Mouse (Mus musculus) embryonic facial prominence, embryonic 14.5 days (tissue): ENCODE measurements around the gene Tfec. TPM values are rescaled to one million over a fixed set of nuclear protein-coding genes. Genes with fewer than 3 reads are reported as not detected.

ENCODE experiments used
- ATAC-seq: fragments of 200-750 bp; cut with Nextera tagmentation; 2 replicates; pipeline ENCODE4 v1.8.0; 2017; ENCODE audit warnings: low read depth, moderate number of reproducible peaks, moderate TSS enrichment
- DNase-seq: peaks from one replicate; pipeline ENCODE4 v3.0.0-alpha.2; 2015; ENCODE audit warnings: low spot score
- H3K27ac ChIP-seq: fragments of 300-500 bp; sonication (generic); replicated peaks from 2 replicates; pipeline ENCODE4 v1.5.1; 2014; ENCODE audit warnings: low read depth, mild to moderate bottlenecking, low read length, moderate library complexity
- H3K27me3 ChIP-seq: fragments of 300-500 bp; sonication (generic); replicated peaks from 2 replicates; pipeline ENCODE4 v1.6.1; 2014; ENCODE audit warnings: low read length; ENCODE audit not compliant: control insufficient read depth, insufficient read depth
- H3K36me3 ChIP-seq: fragments of 300-500 bp; sonication (generic); 2 replicates; pipeline ENCODE4 v1.6.1; 2014; ENCODE audit warnings: low read length, mixed read lengths; ENCODE audit not compliant: control insufficient read depth, insufficient read depth
- H3K4me1 ChIP-seq: fragments of 300-500 bp; sonication (generic); 2 replicates; pipeline ENCODE4 v1.6.1; 2014; ENCODE audit warnings: antibody characterized with exemption, low read length; ENCODE audit not compliant: control insufficient read depth, insufficient read depth
- H3K4me2 ChIP-seq: fragments of 300-500 bp; sonication (generic); 2 replicates; pipeline ENCODE4 v1.6.1; 2014; ENCODE audit warnings: low read depth, mild to moderate bottlenecking, low read length, moderate library complexity, mixed read lengths
- H3K4me3 ChIP-seq: fragments of 300-500 bp; sonication (generic); 2 replicates; pipeline ENCODE4 v1.5.1; 2014; ENCODE audit warnings: low read depth, mild to moderate bottlenecking, low read length
- H3K9ac ChIP-seq: fragments of 300-500 bp; sonication (generic); 2 replicates; pipeline ENCODE4 v1.6.1; 2014; ENCODE audit warnings: low read depth, mild to moderate bottlenecking, low read length, moderate library complexity, mixed read lengths
- H3K9me3 ChIP-seq: fragments of 300-500 bp; sonication (generic); 2 replicates; pipeline ENCODE4 v1.6.1; 2016; ENCODE audit warnings: low read length; ENCODE audit not compliant: control insufficient read depth
- WGBS: fragments of 180-500 bp; shearing (Covaris S2); extraction: QIAGEN DNeasy Blood & Tissue Kit; methylation state at CpG from one replicate; pipeline ENCODE4 v1.1.7; 2014; 5-methylcytosine and 5-hydroxymethylcytosine counted together
- polyA plus RNA-seq: library from polyadenylated mRNA; unstranded; fragments of >200 nt; fragmentation: Nextera tagmentation; extraction: Ambion mirVana; gene quantifications from 2 replicates; pipeline ENCODE4 v1.2.1, GENCODE M21; 2014

The Tfec gene
- polyA plus RNA-seq: 1.3 and 1.5 TPM in 2 replicates

DNA sequence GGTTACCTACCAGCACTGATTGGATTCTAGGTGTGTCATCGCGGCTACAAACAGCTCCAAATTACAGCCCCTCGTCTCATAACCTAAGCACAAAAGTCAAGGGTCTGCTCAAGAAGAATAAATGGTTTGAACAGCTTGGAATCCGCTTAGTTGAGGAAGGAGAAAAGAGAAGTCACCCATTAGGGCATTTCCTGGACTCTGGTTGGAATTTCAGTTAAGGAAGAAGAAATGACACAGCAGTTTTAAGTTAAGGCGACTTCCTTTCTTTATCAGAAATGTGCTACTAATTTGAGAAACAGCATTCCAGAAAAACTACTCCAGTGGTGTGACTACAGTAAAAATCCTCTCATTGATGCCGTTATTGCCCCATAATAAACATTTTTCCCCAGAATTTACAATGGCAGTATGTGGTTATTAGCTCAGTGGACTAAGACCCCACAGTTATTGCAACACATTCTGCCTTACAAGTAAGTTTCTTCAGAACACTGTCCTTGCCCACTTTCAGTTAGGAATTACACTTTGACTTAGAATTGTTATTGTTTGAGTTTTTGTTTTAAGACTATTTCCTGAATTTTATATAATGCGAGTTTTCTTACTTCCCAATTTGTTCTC lies at the start of gene Tfec:
Gene Tfec (minus strand): TSS at position 191 of the 612 bp plus-strand sequence.
- no peaks in the 10 kb centered on the region for H3K36me3 ChIP-seq
- 61% methylated on average over 7 of the region's 7 CpGs for WGBS
- H3K4me3 ChIP-seq: no peak within 1 kb of the TSS
- H3K4me2 ChIP-seq: no peak within 1 kb of the TSS
- no peak for ATAC-seq
- H3K4me1 ChIP-seq: no peaks in the 10 kb centered on the region
- H3K9me3 ChIP-seq: no peaks in the 10 kb centered on the region
- H3K27ac ChIP-seq: no peak within 1 kb of the TSS
- H3K9ac ChIP-seq: no peak within 1 kb of the TSS
- DNase-seq: no peak
- no peaks in the 10 kb centered on the region for H3K27me3 ChIP-seq

DNA sequence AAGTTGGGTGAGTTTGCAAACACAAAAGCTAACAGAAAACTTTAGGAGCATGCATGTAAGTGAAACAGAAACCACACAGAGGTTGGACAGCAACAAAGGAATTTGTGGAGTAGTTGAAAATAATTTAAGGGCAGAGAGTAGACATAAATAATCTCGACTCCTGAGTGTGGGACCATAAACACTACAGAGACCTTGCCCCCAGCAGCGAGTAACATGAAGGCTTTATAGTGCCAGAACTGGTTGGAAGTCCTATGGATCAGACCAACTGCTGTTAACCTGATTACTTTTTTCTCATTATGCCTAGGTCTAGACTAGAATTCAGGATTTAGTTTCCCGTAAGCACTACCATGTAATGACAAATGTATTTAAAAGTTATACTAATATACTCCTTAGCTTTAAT lies 49.6 kb upstream of the Tfec start:
- DNase-seq (no peak), ATAC-seq (no peak)
- Histone ChIP-seq H3K9me3 (no peaks in the 10 kb centered on the region), H3K27ac (no peak overlapping the region), H3K4me2 (no peak overlapping the region), H3K36me3 (no peaks in the 10 kb centered on the region), H3K9ac (no peak overlapping the region), H3K4me1 (no peaks in the 10 kb centered on the region), H3K27me3 (no peaks in the 10 kb centered on the region), H3K4me3 (no peak overlapping the region)
- WGBS: 66% methylated on average over 3 of the region's 3 CpGs

DNA sequence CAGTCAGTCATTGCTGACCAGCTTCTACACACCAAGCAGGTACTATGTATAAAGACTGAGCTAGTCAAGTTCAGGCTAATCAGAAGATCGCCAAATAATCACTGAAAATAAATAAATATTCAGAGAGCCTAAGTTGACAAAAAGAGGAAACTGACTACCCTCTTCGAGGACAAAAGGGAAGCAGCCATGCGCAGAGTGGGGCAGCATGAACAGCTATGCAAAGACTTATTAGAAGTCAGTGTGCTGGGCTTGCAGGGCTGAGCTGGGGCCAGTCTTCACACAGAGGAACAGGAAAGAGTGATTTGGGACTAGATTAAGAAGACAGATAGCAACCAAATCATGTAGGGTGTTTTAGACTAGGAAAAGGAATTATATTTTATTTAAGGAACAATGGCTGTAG lies 45.3 kb upstream of the Tfec start:
- Histone ChIP-seq H3K9me3 (no peaks in the 10 kb centered on the region), H3K4me1 (no peaks in the 10 kb centered on the region), H3K36me3 (no peaks in the 10 kb centered on the region), H3K4me3 (no peak overlapping the region), H3K27me3 (no peaks in the 10 kb centered on the region), H3K27ac (no peak overlapping the region), H3K9ac (no peak overlapping the region), H3K4me2 (no peak overlapping the region)
- 85% methylated on average over 3 of the region's 3 CpGs for WGBS
- ATAC-seq (no peak), DNase-seq (no peak)

- Histone ChIP-seq H3K36me3 (no peaks in the 10 kb centered on the region), H3K9me3 (no peaks in the 10 kb centered on the region), H3K27ac (no peak overlapping the region), H3K4me3 (no peak overlapping the region), H3K9ac (no peak overlapping the region), H3K27me3 (no peaks in the 10 kb centered on the region), H3K4me1 (no peaks in the 10 kb centered on the region), H3K4me2 (no peak overlapping the region)
- ATAC-seq: no peak
- 68% methylated on average over 4 of the region's 4 CpGs for WGBS
- DNase-seq: no peak
Measured at GRCm38 (mm10) chr6:16942433-16942832, 44.2 kb upstream of the Tfec start.

- no peak overlapping the region for H3K9ac ChIP-seq
- H3K4me2 ChIP-seq: no peak overlapping the region
- 84% methylated on average over 6 of the region's 6 CpGs for WGBS
- H3K4me1 ChIP-seq: no peaks in the 10 kb centered on the region
- H3K9me3 ChIP-seq: no peaks in the 10 kb centered on the region
- no peak overlapping the region for H3K27ac ChIP-seq
- ATAC-seq (no peak), DNase-seq (no peak)
- no peak overlapping the region for H3K4me3 ChIP-seq
- H3K27me3 ChIP-seq: no peaks in the 10 kb centered on the region
- no peaks in the 10 kb centered on the region for H3K36me3 ChIP-seq
Measured at GRCm38 (mm10) chr6:16931059-16931458, 32.8 kb upstream of the Tfec start.

GRCm38 (mm10) chr6:16920111-16920656 lies 21.9 kb upstream of the Tfec start:
- Histone ChIP-seq H3K9me3 (no peaks in the 10 kb centered on the region), H3K27ac (no peak overlapping the region), H3K4me1 (no peaks in the 10 kb centered on the region), H3K27me3 (no peaks in the 10 kb centered on the region), H3K4me3 (no peak overlapping the region), H3K36me3 (no peaks in the 10 kb centered on the region), H3K4me2 (no peak overlapping the region), H3K9ac (no peak overlapping the region)
- DNase-seq (no peak), ATAC-seq (no peak)
- WGBS: 28% methylated on average over 2 of the region's 2 CpGs

- H3K4me3 ChIP-seq: no peak overlapping the region
- no peaks in the 10 kb centered on the region for H3K36me3 ChIP-seq
- H3K9ac ChIP-seq: no peak overlapping the region
- no peaks in the 10 kb centered on the region for H3K9me3 ChIP-seq
- no peak overlapping the region for H3K4me2 ChIP-seq
- H3K27ac ChIP-seq: no peak overlapping the region
- H3K4me1 ChIP-seq: no peaks in the 10 kb centered on the region; the same call in 1 of the 2 replicates
- 65% methylated on average over 5 of the region's 5 CpGs for WGBS
- ATAC-seq (no peak), DNase-seq (no peak)
- H3K27me3 ChIP-seq: no peaks in the 10 kb centered on the region
Measured at GRCm38 (mm10) chr6:16891819-16892218, 6.4 kb downstream of the Tfec start.

GRCm38 (mm10) chr6:16883537-16884307 lies 14.5 kb downstream of the Tfec start:
- no peak for ATAC-seq
- Histone ChIP-seq H3K27ac (no peak overlapping the region), H3K4me1 (no peaks in the 10 kb centered on the region), H3K36me3 (no peaks in the 10 kb centered on the region), H3K27me3 (no peaks in the 10 kb centered on the region), H3K9me3 (0 out of 2 replicates have a peak, but pooled peaks cover 5% of the 10 kb centered on the region), H3K4me3 (no peak overlapping the region), H3K4me2 (no peak overlapping the region), H3K9ac (no peak overlapping the region)
- WGBS: 55% methylated on average over 5 of the region's 5 CpGs
- DNase-seq: no peak
